Mouse (Mus musculus): ENCODE measurements around the gene Tmem109.

DNA sequence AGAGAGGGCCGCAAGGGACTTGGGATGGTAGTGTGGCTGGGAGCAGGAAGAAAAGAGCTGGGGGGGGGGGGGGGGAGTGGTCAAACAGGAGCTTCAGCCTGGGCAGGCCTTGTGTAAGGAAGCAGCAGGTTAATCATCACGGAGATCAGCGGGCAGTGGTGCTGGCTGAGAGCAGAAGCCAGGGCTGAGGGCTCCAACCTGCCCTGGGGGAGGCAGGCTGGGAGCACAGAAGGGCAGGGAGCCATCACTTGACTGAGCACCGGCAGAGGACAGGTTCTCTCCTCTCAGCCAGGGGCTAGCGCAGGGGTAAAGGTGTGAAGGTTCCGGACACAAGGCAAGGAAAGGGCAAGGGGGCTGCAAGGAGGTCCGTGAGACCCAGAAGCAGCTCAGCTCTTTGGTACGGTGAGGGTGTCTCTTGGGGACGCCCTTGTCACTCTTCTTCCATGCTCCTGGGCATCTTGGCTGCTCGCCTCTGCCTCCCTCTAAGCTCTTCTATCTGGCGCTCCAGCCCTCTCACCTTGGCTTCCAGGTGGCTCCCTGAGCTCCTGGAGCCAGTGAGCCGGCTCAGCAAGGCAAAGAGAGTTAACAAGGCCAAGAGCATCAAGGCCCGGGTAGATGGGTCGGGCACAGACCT is 10.4 kb downstream of the Tmem109 start:
- TF ChIP-seq CTCF (IDR thresholded peaks at IDR 0.05; ENCODE audit: extremely low read depth, insufficient read depth, low read length) (no peak), POLR2A (IDR thresholded peaks at IDR 0.05; ENCODE audit: extremely low read depth, insufficient read depth, low read length) (no peak)
